Mouse (Mus musculus) monocyte, adult 5-6 weeks (primary cell): ENCODE measurements around the gene Klf7. TPM values are rescaled to one million over a fixed set of nuclear protein-coding genes. Genes with fewer than 3 reads are reported as not detected.
A peak's percentile ranks its signal among the peaks of the same experiment; 100 is the strongest.
"Not testable (repeated sequence)": the region's sequence is repeated elsewhere in the genome, so short reads cannot be mapped to it uniquely, and the experiment has no call there.

Source experiments
- ATAC-seq: fragments of 153-309, 156-312 bp; replicated peaks from 2 replicates; pipeline ENCODE4 v1.8.0; 2017; ENCODE audit warnings: mild to moderate bottlenecking; ENCODE audit not compliant: low TSS enrichment, insufficient number of reproducible peaks, severe bottlenecking, poor library complexity, low FRiP score
- total RNA-seq: library from RNA; stranded (forward); fragments of 200-1000, 200-491, 200-594 nt; gene quantifications from 3 replicates; pipeline ENCODE4 v1.2.3, GENCODE M21; 2017

Klf7 gene
- 15.9 to 26.0 TPM (median 19.5 TPM) in 3 replicates for total RNA-seq

DNA sequence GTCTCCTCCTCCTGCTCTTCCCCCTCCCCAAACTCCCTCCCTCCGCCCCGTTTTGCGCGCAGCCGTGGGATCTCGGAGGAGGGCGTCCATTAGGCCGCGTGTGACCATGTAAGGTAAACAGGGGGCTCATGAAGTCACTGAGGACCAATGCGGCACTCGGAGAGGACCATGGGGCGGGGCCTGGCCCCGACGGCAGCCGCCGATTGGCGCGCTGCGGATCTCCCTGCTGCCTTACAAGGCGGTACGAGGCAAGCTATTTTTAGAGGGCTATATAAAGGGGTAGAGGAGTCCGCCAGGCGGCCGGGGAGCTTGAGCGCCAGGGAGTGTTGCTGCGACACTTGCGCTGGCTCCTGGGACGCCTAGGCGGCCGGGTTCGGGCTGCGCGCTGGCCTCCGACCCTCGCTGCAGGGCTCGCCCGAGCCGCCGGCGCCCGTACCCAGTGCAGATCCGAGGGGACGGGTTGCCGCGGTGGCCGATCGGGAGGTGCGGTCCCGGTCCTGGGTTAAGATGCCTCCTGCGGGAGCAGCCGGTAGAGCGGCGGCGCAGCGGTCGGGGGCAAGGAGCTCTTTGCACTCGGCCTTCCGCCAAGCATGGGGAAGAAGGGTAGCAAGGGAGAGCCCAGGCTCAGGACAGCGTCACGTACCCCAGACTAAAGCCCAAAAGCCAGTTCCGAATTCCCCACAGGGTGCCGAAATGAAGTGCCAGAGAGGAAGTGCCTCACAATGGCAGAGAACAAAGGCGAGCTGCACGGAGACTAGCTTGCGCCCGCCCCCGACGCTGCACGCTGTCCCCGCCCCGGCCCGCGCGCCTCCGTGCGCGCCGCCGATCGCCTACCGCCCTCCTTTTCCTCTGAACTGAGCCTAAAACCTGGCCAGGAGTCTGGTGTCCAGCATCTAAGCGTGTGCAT is at the start of gene Klf7:
TSS of gene Klf7 (minus strand) at position 724 of the 907 bp plus-strand sequence.
- peak; percentile 93 for ATAC-seq

DNA sequence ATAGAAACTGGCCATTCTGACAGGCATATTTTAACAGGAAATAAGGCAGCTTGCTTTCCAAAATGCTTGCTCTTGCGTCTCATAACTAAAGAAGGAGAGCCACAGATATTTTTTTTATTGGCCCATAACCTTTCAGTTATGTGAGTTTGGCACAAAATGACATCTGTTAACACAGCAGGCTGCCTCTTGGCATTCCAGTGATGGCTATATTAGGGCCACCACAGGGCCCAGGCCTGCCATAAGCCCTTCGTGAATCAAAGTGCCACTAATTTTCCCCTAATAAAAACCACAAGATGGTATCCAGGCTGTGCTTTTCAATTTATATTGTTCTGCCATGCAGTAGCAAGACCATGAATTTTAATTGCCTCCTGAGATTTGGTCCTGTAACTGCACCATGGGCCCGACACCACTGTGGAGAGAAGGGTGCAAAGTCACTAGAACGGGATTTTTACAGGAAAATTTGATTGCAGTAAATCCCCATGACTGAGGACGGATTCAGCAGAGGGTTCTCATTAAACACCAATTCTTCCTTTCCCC is 42.5 kb upstream of the Klf7 start:
- no peak for ATAC-seq

DNA sequence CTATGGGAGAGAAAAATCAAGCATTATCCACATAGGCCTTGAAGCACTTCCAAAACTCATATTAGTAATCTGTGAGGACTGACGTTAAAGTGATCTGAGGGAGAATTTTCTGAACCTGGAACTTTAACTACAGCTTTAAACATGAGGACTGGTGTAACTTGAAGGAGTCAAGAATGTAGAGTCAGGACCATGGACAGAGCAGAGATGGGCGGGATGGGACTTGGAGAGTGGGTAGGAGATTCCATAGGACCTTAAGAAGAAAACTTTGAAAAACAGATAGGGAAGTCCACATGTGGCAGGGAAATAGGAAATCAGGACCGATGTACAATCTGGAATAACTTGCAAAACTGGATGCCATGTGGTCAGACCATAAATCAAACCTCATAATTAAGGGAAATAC is 36.7 kb upstream of the Klf7 start:
- ATAC-seq: no peak

DNA sequence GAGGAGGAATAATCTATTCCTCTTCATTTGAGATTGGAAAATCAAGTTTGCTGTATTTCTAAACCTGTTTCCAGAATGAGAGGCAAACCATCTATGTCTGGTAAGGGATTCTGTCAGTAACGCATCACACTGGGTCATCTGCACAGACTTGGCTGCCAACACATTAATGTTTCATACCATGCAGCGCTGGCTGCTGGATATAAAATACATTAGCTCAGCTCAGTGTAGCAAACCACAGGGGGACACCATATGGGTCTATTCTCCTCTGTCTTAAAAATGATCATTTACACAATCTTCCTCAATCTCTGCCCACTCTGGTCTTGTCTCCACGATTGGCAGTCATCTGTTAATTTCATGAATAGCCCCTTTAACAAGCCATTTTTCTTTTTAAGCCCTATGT is 27.1 kb upstream of the Klf7 start:
- no peak for ATAC-seq

DNA sequence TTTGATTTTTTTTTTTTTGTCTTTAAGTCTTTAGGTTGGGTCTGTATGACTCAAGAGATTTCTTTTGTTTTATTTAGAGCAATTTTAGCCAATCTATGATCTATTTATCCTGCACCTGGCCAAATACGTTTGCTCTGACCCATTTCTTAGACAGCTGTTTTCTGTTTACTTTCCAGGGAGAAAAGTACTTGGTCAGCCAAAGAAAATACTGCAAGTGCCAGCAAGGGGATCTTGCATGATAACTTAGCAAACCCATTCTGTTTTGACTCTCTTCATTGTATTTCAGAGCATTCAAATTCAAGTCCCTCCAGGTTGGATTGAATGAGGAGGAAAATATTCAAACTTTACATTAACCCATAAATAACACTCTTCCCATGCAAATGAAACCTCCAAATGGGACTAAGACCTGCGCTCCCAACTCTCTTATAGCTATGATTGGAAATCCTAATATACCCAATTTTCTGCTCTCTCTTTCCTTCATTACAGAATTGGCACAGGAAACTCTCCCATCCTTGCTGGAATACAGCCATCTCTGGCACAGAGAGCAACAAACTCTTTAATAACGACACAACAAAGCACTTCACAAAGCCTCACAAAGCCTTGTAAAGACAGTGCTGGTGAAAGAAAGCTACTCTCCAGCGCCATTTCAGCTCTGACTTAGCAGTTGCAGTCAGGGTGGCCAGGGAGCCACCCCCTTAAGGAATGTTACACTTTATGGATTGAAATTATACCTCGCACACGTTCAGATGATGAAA is 20.8 kb upstream of the Klf7 start:
- ATAC-seq: no peak

DNA sequence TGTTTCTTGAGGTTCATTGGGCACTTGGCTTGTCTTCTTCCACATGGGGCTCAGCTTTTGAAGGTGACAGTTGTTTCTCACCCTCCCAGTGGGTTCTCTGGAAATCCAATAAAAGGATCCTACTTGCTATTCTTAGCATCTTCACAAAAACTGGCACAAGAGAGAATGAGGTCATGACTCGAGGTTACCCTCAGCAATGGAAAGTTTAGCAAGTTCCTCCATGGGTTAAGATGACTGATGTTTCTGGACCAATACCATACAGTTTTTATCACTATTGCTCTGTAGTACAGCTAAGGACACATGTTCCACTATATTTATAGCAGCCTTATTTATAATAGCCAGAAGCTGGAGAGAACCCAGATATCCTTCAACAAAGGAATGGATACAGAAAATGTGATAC is 12.4 kb upstream of the Klf7 start:
- ATAC-seq: no peak

GRCm38 (mm10) chr1:64126822-64127221 is 4.7 kb upstream of the Klf7 start:
- no peak for ATAC-seq

DNA sequence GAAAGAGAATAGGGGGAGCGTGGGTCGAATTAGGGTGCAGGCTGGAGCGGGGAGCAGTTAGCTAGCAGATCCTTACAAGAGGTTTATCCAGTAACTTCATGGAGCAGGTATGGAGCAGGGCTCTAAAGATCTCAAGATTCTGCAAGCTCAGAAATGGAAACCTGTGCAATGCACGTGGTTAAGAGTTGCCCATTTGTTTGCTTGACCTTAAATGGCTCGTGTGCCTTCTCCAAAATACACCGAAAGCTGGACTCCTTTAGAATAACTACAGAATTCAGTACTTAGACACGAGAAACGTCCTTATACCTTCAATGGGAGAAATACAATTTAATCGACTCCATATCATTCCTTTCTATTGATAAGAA is 366 bp upstream of the Klf7 start:
- no peak for ATAC-seq

DNA sequence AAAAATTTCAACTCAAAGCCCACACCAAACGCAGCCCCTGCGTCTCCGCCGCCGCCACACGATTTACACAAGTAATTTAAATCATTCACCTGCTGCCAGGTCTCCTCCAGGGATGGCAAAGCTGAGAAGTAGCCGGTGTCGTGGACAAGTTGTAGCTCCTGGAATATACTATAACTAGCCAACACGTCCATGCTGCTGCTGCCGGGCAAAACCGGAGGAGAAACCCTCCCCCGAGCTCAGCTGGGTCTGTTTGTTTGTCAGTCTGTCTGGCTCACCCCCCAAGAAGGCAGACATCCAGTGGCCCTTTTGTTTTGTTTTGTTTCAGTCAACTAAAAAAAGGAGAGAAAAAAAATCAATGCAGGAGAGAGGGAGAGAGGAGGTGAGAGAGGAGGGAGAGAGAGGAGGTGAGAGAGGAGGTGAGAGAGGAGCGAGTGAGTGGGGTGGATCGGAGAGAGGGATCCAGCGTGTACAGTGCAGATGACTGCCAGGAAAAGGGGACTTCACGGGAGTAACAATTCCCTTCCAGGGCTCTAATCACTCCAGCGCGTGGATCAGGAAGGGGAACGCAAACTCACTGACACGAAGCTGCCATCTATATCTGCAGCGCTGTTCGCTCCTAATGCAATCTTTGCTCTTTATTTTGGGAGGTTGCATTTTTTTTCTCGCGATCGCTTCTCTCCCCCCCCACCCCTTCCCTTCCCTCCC is 1.1 kb downstream of the Klf7 start:
- ATAC-seq: no peak

DNA sequence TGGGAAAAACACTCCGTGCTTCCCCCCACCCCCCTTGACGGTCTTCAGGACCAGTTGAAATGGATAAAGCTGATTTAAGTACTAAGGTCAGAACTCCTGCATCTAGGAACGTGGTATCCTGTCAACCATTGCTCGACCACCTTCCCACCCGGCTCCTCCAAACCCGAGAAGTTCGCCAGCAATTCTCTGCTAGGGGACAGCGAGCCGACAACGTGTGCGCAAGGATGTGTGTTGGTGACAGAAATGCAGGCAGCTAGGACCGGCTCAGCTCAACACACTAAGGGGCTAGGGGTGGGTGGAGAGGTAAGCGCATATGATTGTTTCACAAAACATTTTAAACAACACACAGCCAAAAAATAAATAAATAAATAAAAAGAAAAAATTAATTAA is 1.7 kb downstream of the Klf7 start:
- no peak for ATAC-seq

DNA sequence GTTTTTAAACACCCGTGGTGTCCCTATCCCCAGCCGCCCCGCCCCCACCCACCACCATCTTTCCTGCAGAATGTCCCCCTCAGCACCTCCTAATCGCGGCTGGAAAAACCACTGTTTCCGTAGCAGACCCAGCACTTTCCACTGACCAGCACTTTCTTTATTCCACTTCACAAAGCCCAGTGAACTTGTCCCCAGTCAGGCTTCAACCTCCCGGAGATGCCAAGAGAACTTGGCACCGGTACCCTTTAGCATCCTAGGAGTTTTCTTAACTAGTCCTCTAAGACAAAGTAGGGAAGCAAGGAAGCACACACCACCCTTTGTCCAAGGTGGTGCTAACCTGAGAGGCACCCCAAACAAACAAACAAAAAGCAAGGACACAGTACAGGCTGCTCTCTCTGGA is 2.2 kb downstream of the Klf7 start:
- ATAC-seq: no peak

DNA sequence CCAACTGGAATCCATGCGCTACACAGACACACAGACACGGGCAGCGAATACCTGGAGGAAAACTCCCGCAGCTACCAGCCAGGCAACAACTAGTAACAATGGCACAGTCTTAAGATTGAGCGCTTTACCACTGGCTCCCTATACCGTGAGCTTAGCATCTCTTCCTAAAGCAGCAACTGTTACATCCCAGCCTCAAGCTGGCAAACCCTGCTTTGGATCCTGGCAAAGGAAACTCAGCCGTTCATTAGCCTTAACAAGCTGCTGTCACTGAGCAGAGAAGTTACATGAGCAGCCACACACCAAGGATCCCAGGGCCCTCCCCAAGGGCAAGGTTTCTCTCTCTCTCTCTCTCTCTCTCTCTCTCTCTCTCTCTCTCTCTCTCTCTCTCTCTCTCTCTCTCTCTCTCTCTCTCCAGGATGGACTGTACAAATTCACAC is 2.7 kb downstream of the Klf7 start:
- no peak for ATAC-seq

DNA sequence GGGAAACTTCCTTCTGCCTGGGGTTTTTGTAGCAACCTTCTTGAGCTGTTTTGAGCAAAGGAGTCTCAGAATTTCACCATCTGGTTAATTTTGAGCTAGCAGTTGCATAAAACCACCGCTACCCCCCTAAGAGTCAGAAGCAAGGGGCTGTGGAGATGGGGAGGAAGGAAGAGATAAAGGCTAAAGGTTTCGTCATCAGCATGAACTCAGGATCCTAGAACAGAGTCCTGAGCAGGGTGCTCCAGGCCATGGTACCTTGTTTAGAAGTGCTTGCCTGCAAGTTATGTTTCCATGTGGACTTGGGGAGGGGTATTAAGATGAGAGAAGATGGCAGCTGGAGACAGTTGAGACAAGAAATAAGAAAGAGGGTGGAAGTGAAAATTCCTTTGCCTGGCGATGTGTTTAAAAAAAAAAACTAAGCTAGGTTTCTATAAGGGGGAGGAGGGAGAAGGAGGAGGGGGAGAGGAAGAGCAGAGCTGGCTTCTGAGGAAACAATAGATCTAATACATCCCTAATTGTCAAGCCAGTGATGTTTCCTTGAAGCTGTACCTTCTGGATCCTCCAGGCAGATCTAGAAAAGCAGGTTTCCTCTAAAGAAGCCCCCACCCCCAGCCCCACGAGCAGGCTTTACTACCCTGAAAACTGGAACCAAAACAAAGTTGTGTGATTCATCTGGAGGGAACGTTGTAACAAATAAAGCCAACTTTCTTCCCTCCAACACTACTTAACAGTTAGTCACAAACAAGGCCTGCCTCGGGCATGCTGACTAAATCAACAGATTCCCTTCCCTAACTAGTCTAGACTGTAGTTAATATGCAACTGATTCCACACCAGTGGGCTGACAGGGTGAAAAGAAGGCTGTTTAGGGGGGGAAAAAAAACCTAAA is 3.6 kb downstream of the Klf7 start:
- ATAC-seq: no peak

GRCm38 (mm10) chr1:64117478-64118284 is 4.4 kb downstream of the Klf7 start:
- no peak for ATAC-seq

DNA sequence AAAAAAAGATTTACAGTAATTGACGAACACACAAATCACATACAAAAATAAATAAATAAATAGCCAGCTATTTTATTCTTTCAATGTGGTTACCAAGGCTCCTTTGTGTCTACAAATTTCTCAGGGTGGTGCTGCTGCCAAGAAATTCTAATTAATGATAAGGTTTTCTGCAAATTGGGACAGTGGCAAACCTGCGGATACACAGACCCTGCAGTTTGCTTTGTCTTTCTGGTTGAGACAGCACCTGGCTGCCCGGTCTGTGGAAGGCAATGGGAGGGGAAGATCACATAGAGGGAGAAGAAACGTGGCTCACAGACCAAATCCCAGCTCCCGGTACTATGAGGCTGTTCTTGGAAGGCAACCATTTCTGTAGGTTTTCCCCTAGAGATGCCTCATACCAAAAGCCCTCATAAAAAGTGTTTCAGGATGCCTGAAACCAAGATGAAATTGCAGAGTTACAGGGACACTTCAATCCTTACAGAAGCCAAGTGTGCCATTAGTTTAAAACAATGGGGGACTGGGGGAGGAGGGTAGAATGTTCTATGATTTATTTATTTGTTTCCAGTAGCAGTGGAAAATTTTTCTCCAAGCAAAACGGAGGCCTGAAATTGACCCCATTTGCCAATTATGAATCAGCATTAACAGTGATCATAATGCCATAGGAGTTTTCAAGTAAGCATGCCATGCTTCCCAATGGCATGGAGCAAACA is 5.2 kb downstream of the Klf7 start:
- ATAC-seq: no peak

GRCm38 (mm10) chr1:64114579-64114978 is 7.5 kb downstream of the Klf7 start:
- no peak for ATAC-seq

- not testable (repeated sequence) for ATAC-seq
Observed at GRCm38 (mm10) chr1:64108653-64109052, 13.4 kb downstream of the Klf7 start.
